Mouse (Mus musculus) kidney, adult 2 months (tissue): ENCODE data around the gene Rab3ip. TPM values are rescaled to one million over a fixed set of nuclear protein-coding genes. Genes with fewer than 3 reads are reported as not detected.

Source experiments
- DNase-seq: peaks from one replicate; pipeline ENCODE4 v3.0.0; 2021
- H3K27ac ChIP-seq: fragments of 200-500 bp; 2 replicates; pipeline ENCODE4 v1.5.1; 2012; ENCODE audit warnings: low read depth, low read length, control low read depth, inconsistent platforms; ENCODE audit not compliant: insufficient read depth
- H3K27me3 ChIP-seq: fragments of 200-500 bp; replicated peaks from 2 replicates; pipeline ENCODE4 v1.6.1; 2012; ENCODE audit warnings: mild to moderate bottlenecking, moderate library complexity, low read length, inconsistent platforms; ENCODE audit not compliant: control insufficient read depth, insufficient read depth
- H3K36me3 ChIP-seq: fragments of 200-500 bp; 2 replicates; pipeline ENCODE4 v1.6.1; 2012; ENCODE audit warnings: mild to moderate bottlenecking, moderate library complexity, low read length, inconsistent platforms; ENCODE audit not compliant: control insufficient read depth, insufficient read depth
- H3K4me1 ChIP-seq: fragments of 200-500 bp; 2 replicates; pipeline ENCODE4 v1.6.1; 2011; ENCODE audit warnings: low read length; ENCODE audit not compliant: control insufficient read depth, insufficient read depth
- H3K4me3 ChIP-seq: fragments of 200-500 bp; 2 replicates; pipeline ENCODE4 v1.5.1; 2011; ENCODE audit warnings: mild to moderate bottlenecking, low read depth, low read length, control low read depth; ENCODE audit not compliant: insufficient read depth
- CTCF ChIP-seq: fragments of 200-500 bp; conservative IDR thresholded peaks from 2 replicates; pipeline ENCODE4 v1.5.1; 2011; ENCODE audit warnings: low read depth, mild to moderate bottlenecking, control low read depth, low read length, moderate library complexity, mixed read lengths; ENCODE audit not compliant: insufficient read depth, insufficient read length
- POLR2A ChIP-seq: fragments of 200-500 bp; IDR thresholded peaks from one replicate; pipeline ENCODE4 v1.6.1; 2011; ENCODE audit warnings: low read depth, low read length, control low read depth
- WGBS: fragments of 180-500 bp; shearing (Covaris S2); methylation state at CpG from one replicate; pipeline ENCODE4 v1.1.7; 2018; 5-methylcytosine and 5-hydroxymethylcytosine counted together
- polyA plus RNA-seq: library from polyadenylated mRNA; depleted of rRNA; stranded (reverse); fragments of >200 nt; gene quantifications from 2 replicates; pipeline ENCODE4 v1.2.3, GENCODE M21; 2012

The Rab3ip gene
- polyA plus RNA-seq, 1 experiment = 641 TPM

DNA sequence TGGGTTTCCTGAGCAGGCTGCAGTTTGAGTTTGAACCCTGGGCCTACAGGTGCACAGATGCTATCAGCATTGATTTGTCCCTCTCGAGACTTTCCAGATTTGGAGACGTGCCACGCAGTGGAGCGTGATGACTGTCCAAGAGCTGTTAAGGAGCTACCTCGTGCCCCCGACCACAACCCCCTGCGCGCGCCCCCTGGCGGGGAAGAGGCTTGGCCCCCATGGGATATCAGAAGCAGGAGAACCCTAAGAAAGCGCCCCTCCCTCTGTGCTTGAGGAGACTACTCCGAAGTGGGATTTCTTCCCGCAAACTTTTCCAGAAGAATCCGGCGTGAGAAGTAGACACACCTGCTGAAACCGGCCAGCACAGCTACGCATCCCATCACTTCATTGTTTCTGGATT is 12.2 kb upstream of the Rab3ip start:
- no peak overlapping the region for H3K27ac ChIP-seq
- WGBS = 58% methylated on average over 17 of the region's 17 CpGs
- TF ChIP-seq CTCF (no peak), POLR2A (no peak)
- H3K36me3 ChIP-seq = no peaks in the 10 kb centered on the region
- H3K4me3 ChIP-seq = no peak overlapping the region
- no peaks in the 10 kb centered on the region for H3K27me3 ChIP-seq
- DNase-seq = no peak
- peaks cover 15% of the 10 kb centered on the region for H3K4me1 ChIP-seq

GRCm38 (mm10) chr10:116962152-116962551 is 11.6 kb upstream of the Rab3ip start:
- Histone ChIP-seq H3K4me1 (peaks cover 12% of the 10 kb centered on the region), H3K27me3 (no peaks in the 10 kb centered on the region), H3K4me3 (no peak overlapping the region), H3K27ac (0 out of 2 replicates have a peak overlapping the region, but pooled peaks have one; percentile 24), H3K36me3 (no peaks in the 10 kb centered on the region)
- no peak for TF ChIP-seq POLR2A
- WGBS = 55% methylated on average over 14 of the region's 14 CpGs
- DNase-seq = peak; percentile 52

DNA sequence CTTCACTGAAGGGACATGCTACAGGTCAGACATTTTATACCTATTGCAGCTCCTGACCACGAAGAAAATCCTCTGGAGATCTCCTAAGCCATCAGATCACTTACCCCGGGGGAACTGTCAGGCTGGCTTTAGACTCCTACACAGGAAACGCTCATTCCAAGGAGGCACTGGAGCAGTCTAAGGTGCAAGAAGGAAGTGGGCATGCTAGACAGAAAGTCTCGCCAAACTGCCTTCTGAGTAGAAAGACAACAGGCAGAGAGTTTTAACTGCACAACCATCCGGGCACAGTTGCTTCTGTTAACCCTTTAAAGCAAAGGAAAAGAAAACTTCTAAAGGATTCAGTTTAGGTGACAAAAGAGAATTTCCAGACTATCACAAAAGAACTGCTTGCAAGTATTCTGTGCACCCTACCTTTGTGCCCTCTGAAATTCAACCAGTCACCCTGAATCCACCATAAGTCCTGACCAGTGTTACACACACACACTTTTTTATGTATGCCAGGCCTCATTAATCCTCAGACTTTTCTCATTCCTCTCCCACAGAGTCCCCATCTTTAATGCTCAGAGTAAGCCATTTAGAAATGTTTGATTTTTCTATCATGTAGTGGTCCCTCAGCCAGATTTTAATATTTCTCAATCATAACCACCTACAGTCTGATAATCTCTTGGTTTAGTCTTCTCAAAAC is 7.4 kb upstream of the Rab3ip start:
- Histone ChIP-seq H3K4me3 (no peak overlapping the region), H3K36me3 (no peaks in the 10 kb centered on the region), H3K4me1 (peaks cover 10% of the 10 kb centered on the region), H3K27me3 (no peaks in the 10 kb centered on the region), H3K27ac (0 out of 2 replicates have a peak overlapping the region, but pooled peaks have one; percentile 40)
- 5% methylated on average over 5 of the region's 5 CpGs for WGBS
- TF ChIP-seq POLR2A = no peak
- no peak for TF ChIP-seq CTCF
- DNase-seq = peak; percentile 57

GRCm38 (mm10) chr10:116956483-116957158 is 6.1 kb upstream of the Rab3ip start:
- Histone ChIP-seq H3K4me1 (peaks cover 2% of the 10 kb centered on the region; the same call in 1 of the 2 replicates), H3K27ac (no peak overlapping the region), H3K36me3 (no peaks in the 10 kb centered on the region), H3K27me3 (no peaks in the 10 kb centered on the region), H3K4me3 (no peak overlapping the region)
- 94% methylated on average over 11 of the region's 11 CpGs for WGBS
- no peak for DNase-seq
- TF ChIP-seq CTCF (no peak), POLR2A (no peak)

DNA sequence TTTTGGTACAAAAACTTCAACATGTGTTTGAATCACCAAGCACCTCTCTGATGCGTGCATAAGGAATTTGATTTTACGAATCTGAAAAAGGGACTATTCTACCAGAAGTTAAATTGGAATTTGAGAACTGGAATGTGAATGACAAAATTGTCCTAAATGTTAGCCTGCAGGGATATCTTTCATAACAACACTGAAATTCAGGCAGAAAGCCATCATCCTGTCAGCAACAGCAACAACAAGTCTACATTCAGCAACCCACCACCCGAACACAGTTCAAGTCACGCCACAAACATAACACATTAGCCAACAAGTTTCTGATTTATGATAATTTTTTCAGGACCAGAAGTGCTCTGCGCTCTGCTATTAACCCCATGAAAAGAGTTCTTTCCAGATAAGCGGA is 4.6 kb upstream of the Rab3ip start:
- TF ChIP-seq POLR2A = no peak
- TF ChIP-seq CTCF = no peak
- no peak for DNase-seq
- no peaks in the 10 kb centered on the region for H3K27me3 ChIP-seq

GRCm38 (mm10) chr10:116950886-116951285 is 317 bp upstream of the Rab3ip start:
- TF ChIP-seq POLR2A (no peak), CTCF (no peak)
- WGBS = 19% methylated on average over 5 of the region's 5 CpGs
- H3K4me3 ChIP-seq = peak overlapping the region; percentile 43
- DNase-seq = no peak
- peaks cover 3% of the 10 kb centered on the region; the same call in 1 of the 2 replicates for H3K4me1 ChIP-seq
- H3K27ac ChIP-seq = peak overlapping the region; percentile 63
- H3K27me3 ChIP-seq = no peaks in the 10 kb centered on the region
- H3K36me3 ChIP-seq = no peaks in the 10 kb centered on the region

More for the DNA sequence above, 4.6 kb upstream of the Rab3ip start:
- no peak overlapping the region for H3K4me3 ChIP-seq
- H3K4me1 ChIP-seq = peaks cover 2% of the 10 kb centered on the region; the same call in 1 of the 2 replicates
- WGBS = 93% methylated on average over 6 of the region's 6 CpGs
- H3K36me3 ChIP-seq = no peaks in the 10 kb centered on the region
- H3K27ac ChIP-seq = no peak overlapping the region

GRCm38 (mm10) chr10:116949111-116950008 is 1.2 kb downstream of the Rab3ip start:
- 5% methylated on average over 44 of the region's 44 CpGs for WGBS
- peaks cover 10% of the 10 kb centered on the region; the same call in 1 of the 2 replicates for H3K4me1 ChIP-seq
- no peaks in the 10 kb centered on the region for H3K27me3 ChIP-seq
- TF ChIP-seq POLR2A (no peak), CTCF (no peak)
- no peaks in the 10 kb centered on the region for H3K36me3 ChIP-seq
- peak overlapping the region; percentile 86 for H3K4me3 ChIP-seq
- peak; percentile 87 for DNase-seq
- peak overlapping the region; percentile 99 for H3K27ac ChIP-seq
